Mouse (Mus musculus): ENCODE data around the gene Inpp1. TPM values are rescaled to one million over a fixed set of nuclear protein-coding genes. Genes with fewer than 3 reads are reported as not detected.

Gene Inpp1
- polyA plus RNA-seq, 1 experiment from 2014 or later = 18.8 TPM

DNA sequence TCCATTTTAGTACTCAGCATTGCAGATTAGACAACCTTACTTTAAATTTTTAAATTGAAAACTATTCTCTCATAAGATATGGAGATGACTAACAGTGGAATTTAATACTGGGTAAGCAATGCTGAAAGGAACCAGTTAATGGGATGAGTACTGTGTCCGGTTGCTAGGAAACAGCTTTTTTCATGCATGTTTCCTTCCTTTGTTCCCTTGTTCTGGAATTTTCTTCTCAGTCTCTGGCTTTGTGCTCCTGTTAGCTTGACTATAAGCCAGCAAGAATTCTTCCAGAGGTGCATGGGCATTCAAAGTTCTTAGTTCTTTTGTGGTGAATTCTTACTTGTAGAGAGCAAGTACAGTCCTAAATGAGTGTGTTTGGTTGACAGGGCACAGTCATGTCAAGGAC lies 59.3 kb downstream of the Inpp1 start:
- Histone ChIP-seq H3K27ac (ENCODE audit: low read length) (no peak overlapping the region), H3K27me3 (replicated peaks; ENCODE audit: control insufficient read depth, insufficient read depth, low read length) (no peaks in the 10 kb centered on the region), H3K4me2 (ENCODE audit: low read depth, low read length) (no peak overlapping the region), H3K9ac (ENCODE audit: low read depth, low read length) (no peak overlapping the region), H3K9me3 (ENCODE audit: control insufficient read depth, low read length) (no peaks in the 10 kb centered on the region), H3K36me3 (ENCODE audit: control insufficient read depth, insufficient read depth, low read length) (no peaks in the 10 kb centered on the region), H3K4me3 (ENCODE audit: low read length) (no peak overlapping the region), H3K4me1 (ENCODE audit: control insufficient read depth, insufficient read depth, low read length) (no peaks in the 10 kb centered on the region)
- WGBS = 86% methylated on average over 1 of the region's 1 CpGs
- no peak for ATAC-seq

DNA sequence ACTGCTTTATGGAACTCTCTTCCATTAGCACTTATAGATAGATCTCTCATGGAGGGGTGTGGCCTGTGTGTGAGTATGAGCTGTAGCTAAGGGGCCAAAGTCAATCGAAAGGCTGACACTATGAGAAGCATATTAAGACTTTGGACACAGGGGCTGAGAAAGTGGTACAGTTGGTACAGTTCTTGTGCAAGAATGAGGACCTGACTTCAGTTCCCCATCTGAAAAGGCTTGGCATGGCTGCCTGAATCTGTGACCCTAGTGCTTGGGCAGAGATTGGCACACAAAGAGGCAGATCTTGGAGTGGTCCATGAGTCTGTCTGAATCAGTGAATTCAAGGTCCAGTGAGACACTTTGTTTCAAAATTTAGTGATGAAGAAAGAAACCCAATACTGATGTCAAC lies 63.2 kb downstream of the Inpp1 start:
- no peaks in the 10 kb centered on the region for H3K36me3 ChIP-seq (ENCODE audit: control insufficient read depth, insufficient read depth, low read length)
- H3K27me3 ChIP-seq (replicated peaks; ENCODE audit: control insufficient read depth, insufficient read depth, low read length) = no peaks in the 10 kb centered on the region
- no peak overlapping the region for H3K4me2 ChIP-seq (ENCODE audit: low read depth, low read length)
- H3K9ac ChIP-seq (ENCODE audit: low read depth, low read length) = no peak overlapping the region
- 89% methylated on average over 1 of the region's 1 CpGs for WGBS
- no peaks in the 10 kb centered on the region for H3K9me3 ChIP-seq (ENCODE audit: control insufficient read depth, low read length)
- no peak overlapping the region for H3K4me3 ChIP-seq (ENCODE audit: low read length)
- 0 out of 2 replicates have a peak, but pooled peaks have one; percentile 32 for ATAC-seq
- H3K4me1 ChIP-seq (ENCODE audit: control insufficient read depth, insufficient read depth, low read length) = no peaks in the 10 kb centered on the region
- no peak overlapping the region for H3K27ac ChIP-seq (ENCODE audit: low read length)

DNA sequence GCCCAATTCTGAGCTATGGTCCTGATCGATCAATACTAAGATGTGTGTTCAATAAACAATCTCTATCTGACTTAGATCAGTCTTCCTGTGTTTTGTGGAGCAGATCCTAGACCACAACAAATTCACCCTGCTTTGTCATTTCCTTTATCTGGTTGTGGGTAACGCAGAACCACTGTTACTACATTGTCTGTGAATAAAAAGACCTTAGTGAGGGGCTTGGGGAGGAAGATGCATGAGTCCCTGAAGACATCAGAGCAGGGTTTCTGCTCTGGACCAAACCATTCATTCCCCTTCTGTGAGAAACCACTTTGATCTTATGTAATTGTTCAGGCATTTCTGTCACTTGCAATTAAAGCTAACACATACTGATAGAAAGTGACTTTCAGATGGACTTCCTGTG lies 63.7 kb downstream of the Inpp1 start:
- H3K4me2 ChIP-seq (ENCODE audit: low read depth, low read length) = no peak overlapping the region
- H3K27ac ChIP-seq (ENCODE audit: low read length) = no peak overlapping the region
- H3K4me3 ChIP-seq (ENCODE audit: low read length) = no peak overlapping the region
- 87% methylated on average over 2 of the region's 2 CpGs for WGBS
- no peak for ATAC-seq
- no peaks in the 10 kb centered on the region for H3K9me3 ChIP-seq (ENCODE audit: control insufficient read depth, low read length)
- H3K4me1 ChIP-seq (ENCODE audit: control insufficient read depth, insufficient read depth, low read length) = no peaks in the 10 kb centered on the region
- H3K9ac ChIP-seq (ENCODE audit: low read depth, low read length) = no peak overlapping the region
- no peaks in the 10 kb centered on the region for H3K27me3 ChIP-seq (replicated peaks; ENCODE audit: control insufficient read depth, insufficient read depth, low read length)
- no peaks in the 10 kb centered on the region for H3K36me3 ChIP-seq (ENCODE audit: control insufficient read depth, insufficient read depth, low read length)

DNA sequence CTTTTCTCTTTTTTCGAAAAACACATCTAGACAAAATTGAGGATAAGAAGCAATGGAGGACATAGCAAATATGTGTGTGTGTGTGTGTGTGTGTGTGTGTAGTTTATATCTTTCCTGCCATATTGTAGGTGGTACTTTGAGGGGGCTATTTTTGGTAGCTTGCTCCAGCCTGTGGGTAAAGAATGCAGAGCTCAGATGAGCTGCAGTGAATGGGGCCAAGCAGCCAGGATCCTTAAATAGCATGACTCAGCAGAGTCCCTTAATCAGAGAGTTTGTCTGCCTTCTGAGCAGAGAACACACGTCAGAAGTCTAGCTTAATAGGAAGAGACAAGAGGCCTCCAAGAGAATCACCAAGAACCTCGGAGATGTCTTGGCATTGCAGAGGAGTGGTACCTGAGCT lies 64.8 kb downstream of the Inpp1 start:
- Histone ChIP-seq H3K4me1 (ENCODE audit: control insufficient read depth, insufficient read depth, low read length) (no peaks in the 10 kb centered on the region), H3K36me3 (ENCODE audit: control insufficient read depth, insufficient read depth, low read length) (no peaks in the 10 kb centered on the region), H3K4me3 (ENCODE audit: low read length) (no peak overlapping the region), H3K9me3 (ENCODE audit: control insufficient read depth, low read length) (no peaks in the 10 kb centered on the region), H3K9ac (ENCODE audit: low read depth, low read length) (no peak overlapping the region), H3K27ac (ENCODE audit: low read length) (no peak overlapping the region), H3K4me2 (ENCODE audit: low read depth, low read length) (no peak overlapping the region), H3K27me3 (replicated peaks; ENCODE audit: control insufficient read depth, insufficient read depth, low read length) (no peaks in the 10 kb centered on the region)
- WGBS = 69% methylated on average over 3 of the region's 3 CpGs
- no peak for ATAC-seq

DNA sequence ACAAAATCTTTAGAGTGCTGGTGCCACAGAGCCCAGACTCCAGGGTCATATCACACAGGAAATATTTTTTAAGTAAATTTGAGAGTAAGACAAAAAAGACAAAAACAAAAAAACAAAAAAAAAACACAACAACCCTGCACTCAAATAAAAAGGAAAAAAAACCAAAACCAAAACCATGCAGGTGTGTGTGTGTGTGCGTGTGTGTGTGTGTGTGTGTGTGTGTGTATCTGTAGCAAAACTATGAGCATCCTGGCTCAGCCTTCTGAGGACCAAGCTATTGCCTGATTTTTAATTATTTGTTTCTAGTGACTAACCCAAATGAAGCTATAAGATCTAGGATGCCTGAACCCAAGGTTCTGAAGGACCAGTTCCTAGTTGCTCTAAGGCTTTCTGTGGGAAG lies 65.9 kb downstream of the Inpp1 start:
- WGBS = 90% methylated on average over 1 of the region's 1 CpGs
- ATAC-seq = no peak
- H3K9ac ChIP-seq (ENCODE audit: low read depth, low read length) = no peak overlapping the region
- no peak overlapping the region for H3K27ac ChIP-seq (ENCODE audit: low read length)
- no peak overlapping the region for H3K4me2 ChIP-seq (ENCODE audit: low read depth, low read length)
- H3K4me3 ChIP-seq (ENCODE audit: low read length) = no peak overlapping the region
- H3K36me3 ChIP-seq (ENCODE audit: control insufficient read depth, insufficient read depth, low read length) = no peaks in the 10 kb centered on the region
- no peaks in the 10 kb centered on the region for H3K27me3 ChIP-seq (replicated peaks; ENCODE audit: control insufficient read depth, insufficient read depth, low read length)
- H3K9me3 ChIP-seq (ENCODE audit: control insufficient read depth, low read length) = no peaks in the 10 kb centered on the region
- H3K4me1 ChIP-seq (ENCODE audit: control insufficient read depth, insufficient read depth, low read length) = no peaks in the 10 kb centered on the region

- peak; percentile 96 for ATAC-seq
- no peak overlapping the region for H3K4me2 ChIP-seq (ENCODE audit: low read depth, low read length)
- WGBS = 88% methylated on average over 1 of the region's 1 CpGs
Measured at GRCm38 (mm10) chr1:52749978-52750377, 67.5 kb downstream of the Inpp1 start.

DNA sequence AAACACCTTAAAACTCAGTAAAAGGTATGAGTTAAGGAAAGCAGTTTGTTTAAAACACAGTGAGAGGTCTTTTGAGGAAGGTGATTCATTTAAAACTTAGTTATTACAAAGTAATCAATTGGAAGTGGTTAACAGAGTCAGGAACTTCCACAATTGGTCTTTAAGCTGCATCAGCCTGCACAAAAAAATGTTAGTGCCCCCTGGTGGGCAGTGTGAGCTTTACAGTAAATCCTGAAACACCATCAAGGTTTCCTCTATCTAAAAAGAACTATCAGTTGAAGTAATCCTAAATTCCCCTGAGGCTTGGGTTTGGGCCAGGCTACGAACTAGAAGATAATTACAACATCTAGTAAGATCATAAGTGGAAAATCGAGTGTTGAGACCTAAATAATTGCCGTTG lies 69.2 kb downstream of the Inpp1 start:
- WGBS = 17% methylated on average over 3 of the region's 3 CpGs
- ATAC-seq = no peak
- H3K4me1 ChIP-seq (ENCODE audit: control insufficient read depth, insufficient read depth, low read length) = no peaks in the 10 kb centered on the region

More at GRCm38 (mm10) chr1:52749978-52750377, 67.5 kb downstream of the Inpp1 start:
- Histone ChIP-seq H3K27me3 (replicated peaks; ENCODE audit: control insufficient read depth, insufficient read depth, low read length) (no peaks in the 10 kb centered on the region), H3K9ac (ENCODE audit: low read depth, low read length) (no peak overlapping the region), H3K9me3 (ENCODE audit: control insufficient read depth, low read length) (no peaks in the 10 kb centered on the region), H3K36me3 (ENCODE audit: control insufficient read depth, insufficient read depth, low read length) (no peaks in the 10 kb centered on the region), H3K4me1 (ENCODE audit: control insufficient read depth, insufficient read depth, low read length) (no peaks in the 10 kb centered on the region), H3K4me3 (ENCODE audit: low read length) (no peak overlapping the region), H3K27ac (ENCODE audit: low read length) (no peak overlapping the region; the same call in 1 of the 2 replicates)

DNA sequence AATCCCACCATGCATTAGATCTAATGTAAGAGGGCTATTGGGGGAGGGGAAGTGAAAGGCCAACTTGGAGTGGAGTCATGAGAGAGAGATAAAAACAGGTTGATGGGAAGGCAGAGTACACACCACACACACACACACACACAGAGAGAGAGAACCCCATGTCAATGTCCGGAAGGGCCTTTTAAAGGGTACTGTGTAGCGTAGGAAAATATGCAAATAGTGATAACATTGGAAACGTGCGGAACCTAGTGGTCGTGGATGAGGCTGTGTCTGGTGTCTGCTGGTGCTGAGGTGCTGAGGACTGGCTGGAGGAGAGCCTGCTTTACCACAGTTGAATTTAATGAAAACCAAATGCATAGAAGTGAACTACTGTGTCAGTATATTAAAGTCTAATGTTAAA lies 74.9 kb downstream of the Inpp1 start:
- H3K27ac ChIP-seq (ENCODE audit: low read length) = no peak overlapping the region
- no peak overlapping the region for H3K9ac ChIP-seq (ENCODE audit: low read depth, low read length)
- H3K4me1 ChIP-seq (ENCODE audit: control insufficient read depth, insufficient read depth, low read length) = no peaks in the 10 kb centered on the region
- H3K36me3 ChIP-seq (ENCODE audit: control insufficient read depth, insufficient read depth, low read length) = no peaks in the 10 kb centered on the region
- no peak overlapping the region for H3K4me3 ChIP-seq (ENCODE audit: low read length)
- 77% methylated on average over 5 of the region's 5 CpGs for WGBS
- H3K4me2 ChIP-seq (ENCODE audit: low read depth, low read length) = no peak overlapping the region
- H3K9me3 ChIP-seq (ENCODE audit: control insufficient read depth, low read length) = no peaks in the 10 kb centered on the region
- no peaks in the 10 kb centered on the region for H3K27me3 ChIP-seq (replicated peaks; ENCODE audit: control insufficient read depth, insufficient read depth, low read length)
- no peak for ATAC-seq

More for the DNA sequence above, 69.2 kb downstream of the Inpp1 start:
- no peak overlapping the region for H3K9ac ChIP-seq (ENCODE audit: low read depth, low read length)
- no peaks in the 10 kb centered on the region for H3K9me3 ChIP-seq (ENCODE audit: control insufficient read depth, low read length)
- H3K27me3 ChIP-seq (replicated peaks; ENCODE audit: control insufficient read depth, insufficient read depth, low read length) = no peaks in the 10 kb centered on the region
- H3K4me2 ChIP-seq (ENCODE audit: low read depth, low read length) = no peak overlapping the region
- H3K27ac ChIP-seq (ENCODE audit: low read length) = no peak overlapping the region
- H3K4me3 ChIP-seq (ENCODE audit: low read length) = no peak overlapping the region
- H3K36me3 ChIP-seq (ENCODE audit: control insufficient read depth, insufficient read depth, low read length) = no peaks in the 10 kb centered on the region

Other genes with a start within 250 kb of the Inpp1 start
- gene Nemp2, start 187.0 kb downstream of the Inpp1 start, polyA plus RNA-seq (2015; fragmentation: Nextera tagmentation; extraction: Ambion mirVana) = 4.9 and 5.7 TPM in 2 replicates
- gene Mfsd6, start 90.2 kb downstream of the Inpp1 start, polyA plus RNA-seq (2015; fragmentation: Nextera tagmentation; extraction: Ambion mirVana) = 3.6 and 3.9 TPM in 2 replicates
- 25.5 and 26.3 TPM in 2 replicates for gene Hibch, start 27.2 kb upstream of the Inpp1 start, polyA plus RNA-seq (2015; fragmentation: Nextera tagmentation; extraction: Ambion mirVana)
- gene 1700019D03Rik, start 202.5 kb upstream of the Inpp1 start, polyA plus RNA-seq (2015; fragmentation: Nextera tagmentation; extraction: Ambion mirVana) = 27.7 and 29.3 TPM in 2 replicates
- not detected in 2 replicates for gene Mstn, start 244.0 kb upstream of the Inpp1 start, polyA plus RNA-seq (2015; fragmentation: Nextera tagmentation; extraction: Ambion mirVana)